Mouse (Mus musculus) lung, postnatal 0 days (tissue): ENCODE results near the gene Agtpbp1.

ENCODE experiments used
- CTCF ChIP-seq: IDR thresholded peaks from 2 replicates; pipeline ENCODE4 v1.5.1; 2016; ENCODE audit warnings: antibody characterized with exemption, mild to moderate bottlenecking
- EP300 ChIP-seq: IDR thresholded peaks from 2 replicates; pipeline ENCODE4 v1.6.1; 2016; ENCODE audit warnings: antibody characterized with exemption, mild to moderate bottlenecking, control low read depth

DNA sequence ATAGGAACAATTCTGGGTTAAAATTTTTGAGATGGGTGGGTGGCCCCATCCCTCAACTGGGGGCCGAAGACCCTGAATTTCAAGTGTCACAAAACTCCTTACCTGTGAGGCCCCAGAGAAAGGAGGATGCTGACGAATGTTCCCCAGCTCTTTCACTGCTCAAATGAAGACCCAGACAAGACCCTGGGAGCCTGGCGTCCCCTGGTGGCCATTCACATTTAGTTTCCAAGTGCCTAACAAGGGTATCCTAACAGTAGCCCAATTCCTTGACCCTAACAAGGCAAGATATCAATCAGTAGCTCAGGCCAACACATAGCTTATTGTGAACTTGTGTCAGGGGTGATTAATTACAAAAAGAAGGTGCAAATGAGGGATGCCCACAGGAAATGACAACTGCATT, 187.5 kb downstream of the Agtpbp1 start:
- peak; percentile 80 for TF ChIP-seq CTCF
- no peak for TF ChIP-seq EP300
